Mouse (Mus musculus) monocyte, adult 5-6 weeks (primary cell): ENCODE data around the gene Il10ra. TPM values are rescaled to one million over a fixed set of nuclear protein-coding genes. Genes with fewer than 3 reads are reported as not detected.
A peak's percentile ranks its signal among the peaks of the same experiment; 100 is the strongest.

Experiments used
- ATAC-seq: fragments of 153-309, 156-312 bp; replicated peaks from 2 replicates; pipeline ENCODE4 v1.8.0; 2017; ENCODE audit warnings: mild to moderate bottlenecking; ENCODE audit not compliant: low TSS enrichment, insufficient number of reproducible peaks, severe bottlenecking, poor library complexity, low FRiP score
- total RNA-seq: library from RNA; stranded (forward); fragments of 200-1000, 200-491, 200-594 nt; gene quantifications from 3 replicates; pipeline ENCODE4 v1.2.3, GENCODE M21; 2017

Il10ra gene
- total RNA-seq: 358 to 411 TPM (median 369 TPM) in 3 replicates

GRCm38 (mm10) chr9:45268597-45269325, at the start of gene Il10ra:
Gene Il10ra (minus strand): TSS chr9:45269149.
- peak; percentile 40 for ATAC-seq

GRCm38 (mm10) chr9:45317635-45318034, 48.7 kb upstream of the Il10ra start:
- ATAC-seq: 0 out of 2 replicates have a peak, but pooled peaks have one; percentile 30

DNA sequence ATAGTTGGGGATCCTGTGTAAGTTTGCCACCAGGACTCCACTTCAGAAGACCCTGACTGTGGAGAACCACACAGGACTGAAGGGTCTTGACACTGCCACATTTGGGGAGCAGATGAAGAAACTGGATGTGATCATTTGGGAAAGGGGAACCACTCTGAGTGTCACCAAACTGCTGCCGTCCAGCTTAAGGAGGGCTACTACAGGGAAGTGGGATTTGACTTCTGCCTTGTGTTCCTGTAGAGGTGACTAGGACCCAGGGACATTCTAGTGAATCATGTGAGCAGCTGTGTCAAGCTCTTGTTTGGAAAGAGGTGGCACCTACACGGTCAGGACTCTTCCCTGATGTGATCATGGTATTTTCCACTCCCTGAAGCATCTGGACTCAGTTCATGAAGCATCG, 45.0 kb upstream of the Il10ra start:
- ATAC-seq: peak; percentile 54; the same call in 1 of the 2 replicates

- ATAC-seq: peak; percentile 85
Observed at GRCm38 (mm10) chr9:45311858-45312257, 42.9 kb upstream of the Il10ra start.

DNA sequence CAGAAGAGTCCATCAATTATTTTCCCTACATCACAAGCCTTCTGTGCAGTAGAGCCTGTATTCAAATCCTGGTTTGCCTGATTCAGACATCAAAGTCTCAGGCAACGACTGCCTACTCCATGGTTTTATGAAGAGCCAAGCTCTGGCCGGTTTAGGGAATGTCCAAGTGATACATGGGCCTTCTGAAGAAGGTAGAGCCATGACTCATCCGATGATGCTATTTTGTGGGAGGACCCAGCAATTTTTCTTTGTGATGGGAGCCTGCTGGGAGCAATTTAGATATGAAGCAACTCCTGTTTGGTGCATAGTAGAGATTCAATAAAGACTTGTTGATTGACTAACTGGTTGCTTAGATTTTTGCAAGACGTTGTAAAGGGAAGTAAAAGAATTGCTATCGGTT, 39.6 kb upstream of the Il10ra start:
- ATAC-seq: no peak

- ATAC-seq: peak; percentile 87
Observed at GRCm38 (mm10) chr9:45306746-45307410, 37.9 kb upstream of the Il10ra start.

DNA sequence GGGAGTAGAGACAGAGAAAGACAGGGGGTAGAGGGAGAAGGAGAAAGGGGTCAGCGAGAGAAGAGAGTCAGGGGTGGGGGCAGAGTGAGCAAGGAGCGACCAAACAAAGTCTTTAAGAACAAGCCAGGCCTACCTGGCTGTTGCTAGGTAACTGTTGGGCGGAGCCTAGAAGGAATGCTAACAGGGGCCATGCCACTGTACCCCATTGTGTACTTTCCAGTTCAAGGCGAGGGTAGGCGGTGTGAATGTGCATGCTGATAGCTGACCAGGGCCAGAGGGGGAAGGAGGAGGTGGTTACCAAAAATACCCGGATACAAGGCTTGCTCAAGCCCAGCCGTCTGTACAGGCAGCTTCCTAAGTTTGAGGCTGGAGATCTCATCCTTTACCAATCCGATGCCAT, 32.8 kb upstream of the Il10ra start:
- no peak for ATAC-seq

- ATAC-seq: peak; percentile 57
Observed at GRCm38 (mm10) chr9:45300422-45301104, 31.6 kb upstream of the Il10ra start.

DNA sequence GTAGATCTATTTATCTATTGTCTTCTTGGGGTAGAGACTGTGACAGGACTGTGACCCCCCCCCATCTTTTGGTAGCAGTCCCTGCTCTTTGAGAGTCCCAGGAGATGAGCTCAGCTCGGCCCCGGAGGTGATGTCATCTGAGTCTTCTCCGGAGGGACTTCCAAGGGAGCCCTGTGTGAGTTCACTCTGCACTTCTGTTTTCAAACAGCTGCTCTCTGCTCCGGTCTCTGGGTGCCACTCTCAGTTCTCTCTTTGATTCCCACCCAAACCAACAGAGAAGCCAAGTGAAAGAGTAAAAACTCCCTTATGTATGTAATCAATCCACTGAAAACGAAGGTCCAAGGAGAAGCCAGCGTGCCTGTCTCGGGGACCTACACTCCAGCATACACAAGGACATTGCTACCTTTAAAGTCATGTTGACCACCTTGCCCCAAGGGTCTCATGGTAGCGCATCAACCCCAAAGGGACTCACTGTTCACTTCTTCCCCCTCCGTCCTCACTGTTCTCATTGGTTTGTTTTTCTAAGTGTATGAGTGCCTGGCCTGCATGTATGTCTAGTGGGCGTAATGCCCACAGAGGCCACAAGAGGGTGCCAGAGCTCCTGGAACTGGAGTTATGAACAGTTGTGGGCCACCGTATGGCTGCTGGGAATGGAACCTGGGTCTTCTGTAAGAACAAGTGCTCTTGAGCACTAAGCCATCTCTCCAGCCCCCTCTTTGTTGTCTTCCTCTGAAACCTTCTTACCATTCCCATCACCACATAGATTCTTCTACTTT, 30.5 kb upstream of the Il10ra start:
- peak; percentile 38 for ATAC-seq

- peak; percentile 73 for ATAC-seq
Observed at GRCm38 (mm10) chr9:45294210-45295011, 25.5 kb upstream of the Il10ra start.

DNA sequence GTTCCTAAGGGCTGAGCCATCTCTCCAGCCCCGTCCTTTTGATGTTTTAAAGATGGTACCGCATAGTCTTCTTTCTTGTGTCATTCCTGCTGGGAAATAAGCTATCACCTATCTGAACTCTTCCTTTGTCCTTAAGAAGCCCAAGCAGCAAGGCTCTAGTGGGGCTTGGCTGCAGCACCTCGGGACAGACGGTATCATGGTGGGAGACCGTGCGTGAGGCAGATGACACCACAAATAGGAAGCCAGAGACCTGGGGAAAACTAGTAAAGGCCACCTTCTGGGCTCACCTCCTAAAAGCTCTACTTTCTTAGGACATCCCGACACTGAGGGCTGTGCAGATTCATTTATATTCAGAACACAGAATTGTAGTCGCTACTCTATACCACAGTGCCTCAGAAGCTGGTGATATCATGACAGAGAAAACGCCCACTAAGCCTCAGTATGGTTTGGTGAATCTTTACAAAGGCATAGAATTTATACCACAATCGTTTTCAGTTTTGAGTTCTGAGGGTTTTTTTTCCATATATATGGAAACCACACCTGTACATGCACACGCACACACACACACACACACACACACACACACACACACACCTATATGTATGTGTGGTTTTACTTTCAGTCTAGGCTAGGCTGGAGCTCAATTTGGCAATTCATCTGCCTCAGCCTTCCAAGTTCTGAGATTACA, 22.7 kb upstream of the Il10ra start:
- no peak for ATAC-seq

- peak; percentile 55 for ATAC-seq
Observed at GRCm38 (mm10) chr9:45282466-45282865, 13.5 kb upstream of the Il10ra start.

DNA sequence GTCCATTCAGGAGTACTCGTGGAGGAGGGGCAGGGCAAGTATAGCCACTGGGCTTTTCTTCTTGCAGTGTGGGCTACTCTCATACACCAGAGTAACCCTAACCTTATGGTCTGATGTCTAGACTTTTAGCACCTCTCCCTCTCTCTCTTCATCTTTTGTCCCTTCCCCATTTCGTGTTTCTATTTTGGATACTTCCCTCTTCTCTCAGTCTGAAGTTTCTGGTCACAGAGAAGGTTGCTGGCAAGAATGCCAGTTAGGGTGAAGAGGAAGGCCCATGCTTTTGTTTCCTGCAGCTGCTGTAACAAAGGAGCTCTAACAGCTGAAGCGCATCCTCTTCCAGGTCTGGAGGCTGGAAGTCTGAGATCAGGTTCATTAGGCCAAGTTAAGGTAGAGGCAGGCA, 11.9 kb upstream of the Il10ra start:
- ATAC-seq: peak; percentile 72

GRCm38 (mm10) chr9:45280059-45280458, 11.1 kb upstream of the Il10ra start:
- ATAC-seq: no peak

- peak; percentile 20 for ATAC-seq
Observed at GRCm38 (mm10) chr9:45274635-45275034, 5.7 kb upstream of the Il10ra start.

GRCm38 (mm10) chr9:45274218-45274617, 5.3 kb upstream of the Il10ra start:
- peak; percentile 51 for ATAC-seq

- peak; percentile 32 for ATAC-seq
Observed at GRCm38 (mm10) chr9:45272213-45272612, 3.3 kb upstream of the Il10ra start.

DNA sequence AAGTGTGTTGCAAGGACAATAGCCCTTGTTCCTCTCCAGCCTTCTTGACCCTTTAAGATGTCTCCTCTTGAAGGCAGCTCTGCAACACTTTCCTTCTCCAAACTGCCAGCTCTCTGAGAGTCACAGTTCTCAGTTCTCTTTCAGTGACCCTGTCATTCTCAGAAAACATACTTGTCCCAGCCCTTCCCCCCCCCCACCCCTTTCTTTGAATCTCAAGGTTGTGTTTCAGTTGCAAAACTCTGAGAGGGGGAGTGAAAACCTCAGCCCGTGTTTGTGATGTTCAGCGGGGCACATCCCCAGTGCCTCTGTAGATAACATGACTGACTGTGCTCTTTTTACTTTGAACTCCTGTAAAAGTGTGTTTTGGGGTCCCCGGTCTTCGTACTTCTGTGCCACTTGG, 870 bp downstream of the Il10ra start:
- ATAC-seq: peak; percentile 14
